Mouse (Mus musculus): ENCODE data around the gene Ubn1. TPM values are rescaled to one million over a fixed set of nuclear protein-coding genes. Genes with fewer than 3 reads are reported as not detected.
A peak's percentile ranks its signal among the peaks of the same experiment; 100 is the strongest.

Gene Ubn1
- total and polyA plus RNA-seq, 2 experiments from 2014 or later: 8.5 to 31.3 TPM

DNA sequence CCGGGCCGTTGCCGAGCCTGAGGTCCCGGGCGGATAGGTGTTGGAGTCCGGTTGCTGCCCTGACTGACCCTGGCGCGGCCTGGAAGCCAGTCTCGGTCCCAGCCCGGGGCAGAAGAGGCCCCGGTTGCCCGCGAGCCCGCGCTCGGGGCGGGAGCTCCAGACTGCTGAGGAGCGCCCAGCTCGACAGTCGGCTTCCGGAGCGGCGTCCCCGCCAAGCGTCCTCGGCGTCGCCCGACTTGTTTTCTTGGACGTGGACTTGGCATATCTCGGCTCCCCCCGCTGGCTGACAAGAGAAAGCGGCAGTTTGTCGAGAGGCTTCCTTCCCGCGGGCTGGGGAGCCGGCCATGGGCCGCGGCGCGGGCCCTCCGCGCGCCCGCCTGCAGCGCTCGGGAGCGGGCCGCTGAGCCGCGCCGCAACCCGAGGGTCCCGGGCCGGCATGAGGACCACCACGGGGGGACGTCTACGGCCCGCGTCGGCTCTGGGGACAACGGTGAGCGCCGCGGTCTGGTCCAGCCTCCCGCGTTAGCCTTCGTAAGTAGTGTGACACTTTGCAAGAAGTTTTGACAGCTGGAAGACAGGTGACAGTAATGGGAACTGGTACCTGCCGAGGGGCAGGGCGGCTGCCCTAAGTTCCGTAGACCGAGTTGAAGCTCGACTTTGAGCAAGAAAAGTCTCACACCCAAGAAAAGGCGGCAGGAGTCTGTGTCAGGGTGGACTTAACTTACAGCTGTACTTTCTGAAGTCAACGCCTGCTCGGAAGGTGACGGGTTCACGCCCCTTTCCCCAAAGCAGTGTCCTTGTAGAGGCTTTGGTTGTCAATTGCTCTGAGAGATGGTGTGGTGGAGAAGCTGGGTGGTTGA lies 624 bp downstream of the Ubn1 start:
- Histone ChIP-seq H3K4me3 (ENCODE audit: low read depth, low read length) (peak overlapping the region; percentile 79), H3K9me3 (replicated peaks; ENCODE audit: control insufficient read depth, low read length) (no peaks in the 10 kb centered on the region), H3K36me3 (replicated peaks; ENCODE audit: control insufficient read depth, insufficient read depth, low read length) (peaks cover 38% of the 10 kb centered on the region), H3K9ac (replicated peaks; ENCODE audit: low read depth, low read length) (peak overlapping the region; percentile 85), H3K4me2 (ENCODE audit: low read depth, low read length) (peak overlapping the region; percentile 97), H3K27ac (ENCODE audit: low read depth) (peak overlapping the region; percentile 99), H3K27me3 (ENCODE audit: control insufficient read depth, insufficient read depth, low read length) (no peaks in the 10 kb centered on the region), H3K4me1 (ENCODE audit: control insufficient read depth, insufficient read depth) (peaks cover 19% of the 10 kb centered on the region)
- under 1% methylated on average over 75 of the region's 78 CpGs for WGBS
- peak; percentile 71 for DNase-seq (ENCODE audit: low spot score)
- TF ChIP-seq CTCF (IDR thresholded peaks at IDR 0.05; ENCODE audit: low read depth): no peak
- TF ChIP-seq EP300 (IDR thresholded peaks at IDR 0.05; ENCODE audit: low read depth): no peak; the same call in 1 of the 2 replicates
- peak; percentile 62 for ATAC-seq (ENCODE audit: insufficient read depth, low read depth)

DNA sequence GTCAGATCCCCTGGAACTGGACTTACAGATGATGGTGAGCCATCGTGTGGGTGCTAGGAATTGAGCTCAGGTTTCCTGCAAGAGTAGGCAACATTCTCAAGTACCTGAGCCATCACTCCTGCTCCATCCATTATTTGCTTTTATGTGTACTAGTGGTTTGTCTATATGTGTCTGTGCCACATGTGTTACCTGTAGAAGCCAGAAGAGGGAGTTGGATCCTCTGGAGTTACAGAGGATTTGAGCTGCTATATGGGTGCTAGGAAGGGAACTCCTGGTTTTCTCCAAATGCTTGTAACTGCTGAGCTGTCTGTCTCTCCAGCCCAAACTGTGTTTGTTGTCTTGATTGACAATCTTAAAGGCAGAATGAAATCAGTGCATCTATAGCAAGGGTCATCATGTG lies 8.3 kb downstream of the Ubn1 start:
- 87% methylated on average over 1 of the region's 1 CpGs for WGBS
- no peaks in the 10 kb centered on the region for H3K9me3 ChIP-seq (replicated peaks; ENCODE audit: control insufficient read depth, low read length)
- no peak overlapping the region for H3K4me2 ChIP-seq (ENCODE audit: low read depth, low read length)
- no peak overlapping the region for H3K9ac ChIP-seq (replicated peaks; ENCODE audit: low read depth, low read length)
- DNase-seq (ENCODE audit: low spot score) (no peak), ATAC-seq (ENCODE audit: insufficient read depth, low read depth) (no peak; the same call in 1 of the 2 replicates)
- H3K36me3 ChIP-seq (replicated peaks; ENCODE audit: control insufficient read depth, insufficient read depth, low read length): peaks cover 56% of the 10 kb centered on the region
- no peaks in the 10 kb centered on the region for H3K27me3 ChIP-seq (ENCODE audit: control insufficient read depth, insufficient read depth, low read length)
- no peak overlapping the region for H3K27ac ChIP-seq (ENCODE audit: low read depth)
- H3K4me1 ChIP-seq (ENCODE audit: control insufficient read depth, insufficient read depth): no peaks in the 10 kb centered on the region
- no peak overlapping the region for H3K4me3 ChIP-seq (ENCODE audit: low read depth, low read length)
- no peak for TF ChIP-seq EP300 (IDR thresholded peaks at IDR 0.05; ENCODE audit: low read depth)
- TF ChIP-seq CTCF (IDR thresholded peaks at IDR 0.05; ENCODE audit: low read depth): peak; percentile 58

DNA sequence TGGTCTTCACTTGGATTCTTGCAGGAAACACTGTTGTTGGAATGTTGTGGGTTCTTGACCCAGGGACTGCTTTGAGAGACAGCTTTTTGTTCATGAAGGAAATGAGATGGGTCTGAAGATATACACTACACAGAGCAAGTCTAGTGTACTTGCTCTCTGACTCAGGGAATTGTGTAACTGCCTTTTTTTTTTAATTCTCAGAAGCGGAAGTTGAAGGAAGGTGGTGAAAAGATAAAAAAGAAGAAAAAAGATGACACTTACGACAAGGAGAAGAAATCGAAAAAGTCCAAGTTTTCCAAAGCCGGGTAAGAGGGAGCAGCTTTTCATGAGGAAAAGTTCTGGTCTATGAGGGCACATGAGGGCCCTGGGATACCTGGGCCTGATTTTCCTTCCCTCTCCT lies 13.6 kb downstream of the Ubn1 start:
- H3K36me3 ChIP-seq (replicated peaks; ENCODE audit: control insufficient read depth, insufficient read depth, low read length): peaks cover 65% of the 10 kb centered on the region
- no peak overlapping the region for H3K9ac ChIP-seq (replicated peaks; ENCODE audit: low read depth, low read length)
- no peak overlapping the region for H3K4me2 ChIP-seq (ENCODE audit: low read depth, low read length)
- DNase-seq (ENCODE audit: low spot score) (no peak), ATAC-seq (ENCODE audit: insufficient read depth, low read depth) (no peak)
- no peak overlapping the region for H3K27ac ChIP-seq (ENCODE audit: low read depth)
- no peak overlapping the region for H3K4me3 ChIP-seq (ENCODE audit: low read depth, low read length)
- H3K9me3 ChIP-seq (replicated peaks; ENCODE audit: control insufficient read depth, low read length): no peaks in the 10 kb centered on the region
- no peak for TF ChIP-seq EP300 (IDR thresholded peaks at IDR 0.05; ENCODE audit: low read depth)
- TF ChIP-seq CTCF (IDR thresholded peaks at IDR 0.05; ENCODE audit: low read depth): no peak
- H3K4me1 ChIP-seq (ENCODE audit: control insufficient read depth, insufficient read depth): no peaks in the 10 kb centered on the region
- WGBS: 85% methylated on average over 4 of the region's 4 CpGs
- H3K27me3 ChIP-seq (ENCODE audit: control insufficient read depth, insufficient read depth, low read length): no peaks in the 10 kb centered on the region

DNA sequence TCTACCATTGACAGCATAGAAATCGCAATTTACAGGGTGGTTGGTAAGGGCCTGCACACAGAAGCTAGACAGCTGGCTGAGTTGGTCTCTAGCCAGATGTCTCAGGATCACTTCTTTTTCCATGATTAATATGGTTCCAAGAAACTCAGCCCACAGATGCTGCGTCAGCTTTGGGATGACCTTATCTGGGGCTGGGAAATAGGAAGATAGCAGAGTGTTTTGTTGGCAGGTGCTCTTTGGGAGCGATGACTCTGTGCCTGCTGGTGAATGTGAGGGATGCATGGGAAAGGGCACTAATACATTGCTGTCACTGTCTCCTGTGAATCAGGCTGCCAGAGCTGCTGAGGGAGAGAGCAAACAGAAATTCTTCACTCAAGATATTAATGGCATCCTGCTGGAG lies 20.5 kb downstream of the Ubn1 start:
- peaks cover 85% of the 10 kb centered on the region for H3K36me3 ChIP-seq (replicated peaks; ENCODE audit: control insufficient read depth, insufficient read depth, low read length)
- no peak overlapping the region for H3K27ac ChIP-seq (ENCODE audit: low read depth)
- ATAC-seq (ENCODE audit: insufficient read depth, low read depth): no peak
- no peak for DNase-seq (ENCODE audit: low spot score)
- no peaks in the 10 kb centered on the region for H3K9me3 ChIP-seq (replicated peaks; ENCODE audit: control insufficient read depth, low read length)
- no peak overlapping the region for H3K4me3 ChIP-seq (ENCODE audit: low read depth, low read length)
- H3K4me1 ChIP-seq (ENCODE audit: control insufficient read depth, insufficient read depth): no peaks in the 10 kb centered on the region
- no peak for TF ChIP-seq EP300 (IDR thresholded peaks at IDR 0.05; ENCODE audit: low read depth)
- TF ChIP-seq CTCF (IDR thresholded peaks at IDR 0.05; ENCODE audit: low read depth): no peak
- no peak overlapping the region for H3K4me2 ChIP-seq (ENCODE audit: low read depth, low read length)
- H3K27me3 ChIP-seq (ENCODE audit: control insufficient read depth, insufficient read depth, low read length): no peaks in the 10 kb centered on the region
- WGBS: 55% methylated on average over 3 of the region's 3 CpGs
- no peak overlapping the region for H3K9ac ChIP-seq (replicated peaks; ENCODE audit: low read depth, low read length)

DNA sequence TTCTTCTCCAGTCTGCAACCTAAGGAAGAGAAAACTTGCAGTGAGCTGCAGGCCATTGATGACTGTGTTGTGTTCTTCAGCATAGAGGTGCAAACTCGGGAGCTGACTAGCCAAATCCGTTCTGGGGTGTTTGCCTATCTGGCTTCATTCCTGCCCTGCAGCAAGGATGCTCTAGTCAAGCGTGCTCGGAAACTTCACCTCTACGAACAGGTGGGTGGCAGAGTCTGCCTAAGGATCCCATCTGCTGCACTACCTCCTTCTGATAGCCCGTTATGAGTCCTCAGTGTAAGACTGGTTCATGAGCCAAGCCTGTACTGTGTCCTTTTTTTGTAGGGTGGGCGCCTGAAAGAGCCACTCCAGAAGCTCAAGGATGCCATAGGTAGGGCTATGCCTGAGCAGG lies 22.1 kb downstream of the Ubn1 start:
- Histone ChIP-seq H3K4me2 (ENCODE audit: low read depth, low read length) (no peak overlapping the region), H3K9ac (replicated peaks; ENCODE audit: low read depth, low read length) (no peak overlapping the region; the same call in 1 of the 2 replicates), H3K4me3 (ENCODE audit: low read depth, low read length) (no peak overlapping the region), H3K36me3 (replicated peaks; ENCODE audit: control insufficient read depth, insufficient read depth, low read length) (peaks cover 89% of the 10 kb centered on the region), H3K27ac (ENCODE audit: low read depth) (no peak overlapping the region), H3K4me1 (ENCODE audit: control insufficient read depth, insufficient read depth) (no peaks in the 10 kb centered on the region), H3K27me3 (ENCODE audit: control insufficient read depth, insufficient read depth, low read length) (no peaks in the 10 kb centered on the region), H3K9me3 (replicated peaks; ENCODE audit: control insufficient read depth, low read length) (no peaks in the 10 kb centered on the region)
- ATAC-seq (ENCODE audit: insufficient read depth, low read depth): no peak
- WGBS: 95% methylated on average over 7 of the region's 7 CpGs
- DNase-seq (ENCODE audit: low spot score): no peak
- TF ChIP-seq EP300 (IDR thresholded peaks at IDR 0.05; ENCODE audit: low read depth) (no peak), CTCF (IDR thresholded peaks at IDR 0.05; ENCODE audit: low read depth) (no peak)

Data from heart, postnatal 0 days (tissue).